Mouse (Mus musculus) urinary bladder, postnatal 14 days (tissue): ENCODE results near the gene Grm1.

Experiments
- DNase-seq: peaks from one replicate; pipeline ENCODE4 v3.0.0; 2021; ENCODE audit warnings: low spot score

Gene Grm1

GRCm38 (mm10) chr10:10726501-10726900 is 355.7 kb downstream of the Grm1 start:
- no peak for DNase-seq

- no peak for DNase-seq
Observed at GRCm38 (mm10) chr10:10710837-10711236, 371.3 kb downstream of the Grm1 start.

- DNase-seq = no peak
Observed at GRCm38 (mm10) chr10:10710359-10710758, 371.8 kb downstream of the Grm1 start.

GRCm38 (mm10) chr10:10708031-10708430 is 374.1 kb downstream of the Grm1 start:
- DNase-seq = no peak

- DNase-seq = no peak
Observed at GRCm38 (mm10) chr10:10701326-10701725, 380.8 kb downstream of the Grm1 start.

GRCm38 (mm10) chr10:10700903-10701302 is 381.3 kb downstream of the Grm1 start:
- DNase-seq = no peak

- DNase-seq = no peak
Observed at GRCm38 (mm10) chr10:10697497-10697896, 384.7 kb downstream of the Grm1 start.

- no peak for DNase-seq
Observed at GRCm38 (mm10) chr10:10689668-10690223, 392.4 kb downstream of the Grm1 start.

DNA sequence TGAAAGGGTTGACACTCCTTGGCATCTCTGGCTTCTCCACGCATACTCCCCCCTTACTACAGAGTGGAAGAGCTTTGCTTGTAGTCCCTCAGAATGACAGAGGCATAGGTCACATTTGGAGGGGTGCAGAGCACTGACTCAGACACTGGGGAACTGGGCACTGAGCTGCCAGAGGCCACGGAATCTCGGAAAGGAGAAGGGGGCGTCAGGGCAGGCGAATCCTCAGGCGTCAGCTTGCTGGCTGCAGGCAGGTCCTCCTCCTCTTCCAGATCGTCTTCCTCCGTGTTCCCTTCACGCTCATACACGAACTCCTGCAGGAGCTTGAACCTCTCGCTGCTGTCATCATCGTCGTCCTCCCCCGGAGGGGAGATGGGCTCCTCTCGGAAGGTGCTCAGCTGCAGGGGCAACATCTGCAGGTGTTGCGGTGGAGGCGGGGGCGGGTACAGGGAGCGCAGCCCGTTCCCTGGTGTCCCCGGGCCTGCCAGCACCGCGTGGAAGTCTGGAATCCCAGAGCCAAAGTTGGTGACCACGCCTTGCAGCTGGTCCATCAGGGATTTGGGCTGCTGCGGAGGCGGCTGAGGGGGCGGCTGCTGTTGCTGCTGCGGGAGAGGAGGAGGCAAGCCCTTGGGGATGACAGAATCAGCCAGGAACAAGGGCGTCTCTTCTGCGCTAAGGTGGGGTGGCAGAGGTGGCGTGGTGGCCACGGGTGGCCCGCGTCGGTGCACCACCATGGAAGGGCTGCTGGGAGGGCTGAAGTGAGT is 393.1 kb downstream of the Grm1 start:
- DNase-seq = no peak

DNA sequence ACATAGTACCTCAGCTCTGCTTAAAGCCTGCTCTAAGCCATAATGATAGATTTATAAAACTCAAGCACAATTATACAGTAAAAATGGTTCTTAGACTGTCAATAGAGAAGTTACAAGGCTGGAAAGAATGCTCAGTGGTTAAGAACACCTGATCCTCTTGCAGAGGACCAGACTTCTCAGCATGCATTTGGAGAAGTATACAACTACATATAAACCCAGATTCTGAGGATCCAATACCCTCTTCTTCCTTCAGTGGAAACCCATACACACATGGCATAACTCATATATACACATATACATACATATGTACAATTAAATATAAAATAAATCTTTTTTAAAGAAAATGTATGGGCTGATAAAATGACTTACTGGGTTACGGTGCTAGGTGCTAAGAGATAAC is 401.1 kb downstream of the Grm1 start, which contains the start of gene Gm10944:
TSS of gene Gm10944 (plus strand) at position 301 of the 400 bp plus-strand sequence.
- no peak for DNase-seq

DNA sequence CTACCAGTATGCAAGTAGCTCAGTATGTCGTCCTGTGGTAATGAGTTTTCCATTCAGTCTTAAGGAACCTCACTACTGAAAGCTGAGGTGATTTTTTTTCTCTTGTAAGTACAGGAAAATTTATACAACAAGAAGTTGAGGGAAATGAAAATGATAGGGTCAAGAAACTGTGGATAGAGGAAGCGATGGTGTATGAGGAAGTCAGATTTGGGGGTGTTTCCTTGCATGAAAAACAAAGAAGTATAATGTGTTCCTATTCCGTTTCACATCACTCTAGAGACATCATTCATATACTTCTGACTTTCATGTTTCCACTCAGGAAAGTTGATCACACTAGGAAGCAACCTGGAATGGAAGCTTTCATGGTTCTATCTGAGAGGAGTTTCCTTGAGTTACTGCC is 422.2 kb downstream of the Grm1 start:
- DNase-seq = no peak

- no peak for DNase-seq
Observed at GRCm38 (mm10) chr10:10659161-10659560, 423.0 kb downstream of the Grm1 start.

DNA sequence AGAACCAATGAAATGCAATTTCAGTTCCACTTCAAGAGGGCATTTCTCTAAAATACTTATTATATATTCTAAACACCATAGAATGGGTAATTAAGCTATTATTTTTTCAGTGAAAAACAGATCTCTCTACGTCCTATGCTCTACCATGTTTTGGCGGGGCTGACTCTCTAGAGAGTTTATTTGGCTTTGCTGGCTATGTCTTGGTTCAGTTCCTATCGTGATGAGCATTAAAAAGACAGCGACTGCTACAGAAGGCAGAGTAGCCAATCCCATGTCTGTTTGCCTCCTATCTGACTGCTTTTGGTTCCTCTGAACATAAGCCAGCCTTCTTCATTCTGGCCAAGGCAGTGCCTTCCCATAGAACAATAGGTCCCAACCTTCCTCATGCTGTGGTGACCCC is 425.5 kb downstream of the Grm1 start:
- no peak for DNase-seq

- no peak for DNase-seq
Observed at GRCm38 (mm10) chr10:10655991-10656390, 426.2 kb downstream of the Grm1 start.
